Mouse (Mus musculus): ENCODE data around the gene Gprc5b. TPM values are rescaled to one million over a fixed set of nuclear protein-coding genes. Genes with fewer than 3 reads are reported as not detected.

Gprc5b gene
- polyA plus RNA-seq (2017; shearing (Covaris generic)): 1 to 10 TPM in 1 of 2 experiments, under 1 TPM in 1; 0.40 to 1.5 TPM

DNA sequence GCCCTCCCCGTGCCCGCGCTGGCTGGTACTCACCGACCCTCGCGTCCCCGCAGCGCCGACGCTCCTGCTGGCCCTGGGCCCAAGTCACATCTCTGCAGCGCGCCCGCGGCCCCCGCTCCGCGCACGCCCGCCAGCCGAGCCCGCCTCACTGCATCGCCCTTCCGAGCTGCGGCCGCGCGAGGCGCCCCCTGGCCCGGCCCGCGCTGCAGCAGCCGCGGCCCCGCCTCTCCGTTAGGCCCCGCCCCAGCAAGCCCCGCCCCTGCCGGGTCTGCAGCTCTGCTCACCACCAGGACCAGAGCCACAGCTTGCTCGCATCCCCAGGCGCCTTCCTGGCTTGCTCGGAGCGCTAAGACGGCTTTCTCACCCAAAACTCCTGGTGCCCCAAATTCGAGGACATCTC is at the start of gene Gprc5b:
Gene Gprc5b (minus strand): TSS at position 205 of the 400 bp plus-strand sequence.

Other genes starting within 250 kb of the Gprc5b start
- gene Iqck, start 139.5 kb downstream of the Gprc5b start, polyA plus RNA-seq (2017; shearing (Covaris generic)): under 1 TPM; 0.12 to 0.27 TPM
- 10 to 100 TPM; 32.4 to 34.7 TPM for gene Knop1, start 139.0 kb downstream of the Gprc5b start, polyA plus RNA-seq (2017; shearing (Covaris generic))
- not detected for gene Gpr139, start 189.4 kb upstream of the Gprc5b start, polyA plus RNA-seq (2017; shearing (Covaris generic))

Data from inflammation-experienced regulatory T-cells (primary cell).